Mouse (Mus musculus) thymus, adult 2 months (tissue): ENCODE measurements around the gene Tcerg1l. TPM values are rescaled to one million over a fixed set of nuclear protein-coding genes. Genes with fewer than 3 reads are reported as not detected.

Source experiments
- DNase-seq: peaks from one replicate; pipeline ENCODE4 v3.0.0; 2021
- H3K27ac ChIP-seq: fragments of 200-500 bp; 2 replicates; pipeline ENCODE4 v1.5.1; 2012; ENCODE audit warnings: low read length, control low read depth; ENCODE audit not compliant: control insufficient read depth, insufficient read depth
- H3K27me3 ChIP-seq: fragments of 200-500 bp; 2 replicates; pipeline ENCODE4 v1.6.1; 2012; ENCODE audit warnings: mild to moderate bottlenecking, low read length, moderate library complexity, mixed read lengths; ENCODE audit not compliant: control insufficient read depth, insufficient read depth
- H3K36me3 ChIP-seq: fragments of 200-500 bp; 2 replicates; pipeline ENCODE4 v1.6.1; 2012; ENCODE audit warnings: mild to moderate bottlenecking, low read length, moderate library complexity; ENCODE audit not compliant: control insufficient read depth, insufficient read depth
- H3K4me1 ChIP-seq: fragments of 200-500 bp; replicated peaks from 2 replicates; pipeline ENCODE4 v1.6.1; 2012; ENCODE audit warnings: low read length; ENCODE audit not compliant: control insufficient read depth, insufficient read depth
- H3K4me3 ChIP-seq: fragments of 200-500 bp; 2 replicates; pipeline ENCODE4 v1.5.1; 2012; ENCODE audit warnings: mild to moderate bottlenecking, low read length, control low read depth, moderate library complexity; ENCODE audit not compliant: control insufficient read depth, insufficient read depth
- CTCF ChIP-seq: fragments of 200-500 bp; IDR thresholded peaks from 2 replicates; pipeline ENCODE4 v1.5.1; 2012; ENCODE audit warnings: mild to moderate bottlenecking, control low read depth, low read length, moderate library complexity, borderline replicate concordance; ENCODE audit not compliant: control insufficient read depth, poor library complexity, insufficient read depth; ENCODE audit errors: extremely low read depth
- POLR2A ChIP-seq: fragments of 200-500 bp; IDR thresholded peaks from 2 replicates; pipeline ENCODE4 v1.6.1; 2012; ENCODE audit warnings: mild to moderate bottlenecking, low read length, control low read depth, moderate library complexity; ENCODE audit not compliant: control insufficient read depth, poor library complexity, insufficient read depth; ENCODE audit errors: extremely low read depth
- WGBS: fragments of 180-500 bp; shearing (Covaris S2); methylation state at CpG from one replicate; pipeline ENCODE4 v1.1.7; 2018; 5-methylcytosine and 5-hydroxymethylcytosine counted together
- polyA plus RNA-seq: library from polyadenylated mRNA; depleted of rRNA; stranded (reverse); fragments of >200 nt; gene quantifications from 2 replicates; pipeline ENCODE4 v1.2.3, GENCODE M21; 2012

Gene Tcerg1l
- polyA plus RNA-seq, 1 experiment = 0.85 TPM

GRCm38 (mm10) chr7:138337946-138338345, 59.6 kb downstream of the Tcerg1l start:
- no peak for TF ChIP-seq CTCF
- TF ChIP-seq POLR2A = no peak
- no peaks in the 10 kb centered on the region for H3K36me3 ChIP-seq
- no peaks in the 10 kb centered on the region for H3K4me1 ChIP-seq
- no peak for DNase-seq
- H3K4me3 ChIP-seq = no peak overlapping the region
- H3K27me3 ChIP-seq = no peaks in the 10 kb centered on the region
- no peak overlapping the region for H3K27ac ChIP-seq
- 87% methylated on average over 5 of the region's 5 CpGs for WGBS

GRCm38 (mm10) chr7:138332504-138333168, 64.9 kb downstream of the Tcerg1l start:
- H3K27me3 ChIP-seq = no peaks in the 10 kb centered on the region
- H3K4me3 ChIP-seq = no peak overlapping the region
- 79% methylated on average over 4 of the region's 4 CpGs for WGBS
- no peak for DNase-seq
- H3K27ac ChIP-seq = no peak overlapping the region
- no peaks in the 10 kb centered on the region for H3K36me3 ChIP-seq
- no peak for TF ChIP-seq POLR2A
- TF ChIP-seq CTCF = no peak
- no peaks in the 10 kb centered on the region for H3K4me1 ChIP-seq

- TF ChIP-seq POLR2A = no peak
- no peak for TF ChIP-seq CTCF
- 93% methylated on average over 3 of the region's 3 CpGs for whole genome bisulfite sequencing
- no peak for DNase-seq
- H3K4me1 ChIP-seq = no peaks in the 10 kb centered on the region
- no peaks in the 10 kb centered on the region for H3K36me3 ChIP-seq
- no peak overlapping the region for H3K4me3 ChIP-seq
- no peak overlapping the region for H3K27ac ChIP-seq
- no peaks in the 10 kb centered on the region for H3K27me3 ChIP-seq
These were observed 66.3 kb downstream of the Tcerg1l start for GRCm38 (mm10) chr7:138331266-138331665.

GRCm38 (mm10) chr7:138328637-138329036, 68.9 kb downstream of the Tcerg1l start:
- Histone ChIP-seq H3K4me1 (no peaks in the 10 kb centered on the region), H3K27ac (no peak overlapping the region), H3K36me3 (no peaks in the 10 kb centered on the region), H3K27me3 (no peaks in the 10 kb centered on the region), H3K4me3 (no peak overlapping the region)
- TF ChIP-seq POLR2A (no peak), CTCF (no peak)
- DNase-seq = no peak
- 87% methylated on average over 6 of the region's 6 CpGs for WGBS

- 85% methylated on average over 3 of the region's 3 CpGs for WGBS
- Histone ChIP-seq H3K4me3 (no peak overlapping the region), H3K27me3 (no peaks in the 10 kb centered on the region), H3K36me3 (no peaks in the 10 kb centered on the region), H3K4me1 (no peaks in the 10 kb centered on the region), H3K27ac (no peak overlapping the region)
- no peak for TF ChIP-seq POLR2A
- no peak for TF ChIP-seq CTCF
- DNase-seq = no peak
These were observed 70.8 kb downstream of the Tcerg1l start for GRCm38 (mm10) chr7:138326760-138327159.

GRCm38 (mm10) chr7:138313733-138314132, 83.8 kb downstream of the Tcerg1l start:
- WGBS = 100% methylated on average over 1 of the region's 1 CpGs
- Histone ChIP-seq H3K27me3 (no peaks in the 10 kb centered on the region), H3K36me3 (no peaks in the 10 kb centered on the region), H3K27ac (no peak overlapping the region), H3K4me1 (no peaks in the 10 kb centered on the region), H3K4me3 (no peak overlapping the region)
- no peak for DNase-seq
- no peak for TF ChIP-seq CTCF
- no peak for TF ChIP-seq POLR2A

GRCm38 (mm10) chr7:138306126-138306525, 91.4 kb downstream of the Tcerg1l start:
- no peak for TF ChIP-seq CTCF
- no peak for TF ChIP-seq POLR2A
- Histone ChIP-seq H3K4me1 (no peaks in the 10 kb centered on the region), H3K27ac (no peak overlapping the region), H3K27me3 (no peaks in the 10 kb centered on the region), H3K4me3 (no peak overlapping the region), H3K36me3 (no peaks in the 10 kb centered on the region)
- WGBS = 74% methylated on average over 3 of the region's 3 CpGs
- no peak for DNase-seq
